Mouse (Mus musculus) CD4-positive helper T cell, adult 2 months (primary cell): Measurements from ENCODE around the gene Retreg1.
"Not testable (repeated sequence)": the region's sequence is repeated elsewhere in the genome, so short reads cannot be mapped to it uniquely, and the experiment has no call there.

Experiments used
- DNase-seq: peaks from one replicate; pipeline ENCODE4 v3.0.0-alpha.2; 2012; ENCODE audit warnings: low read depth, missing footprints, low spot score

The Retreg1 gene

GRCm38 (mm10) chr15:25946482-25946881, 103.5 kb downstream of the Retreg1 start:
- DNase-seq: no peak

GRCm38 (mm10) chr15:25947383-25947782, 104.4 kb downstream of the Retreg1 start:
- DNase-seq: no peak

- peak; percentile 25 for DNase-seq
Observed at GRCm38 (mm10) chr15:25948257-25949223, 105.6 kb downstream of the Retreg1 start.

- no peak for DNase-seq
Observed at GRCm38 (mm10) chr15:25949696-25950095, 106.7 kb downstream of the Retreg1 start.

- no peak for DNase-seq
Observed at GRCm38 (mm10) chr15:25950584-25950983, 107.6 kb downstream of the Retreg1 start.

- DNase-seq: no peak
Observed at GRCm38 (mm10) chr15:25951037-25951436, 108.1 kb downstream of the Retreg1 start.

- no peak for DNase-seq
Observed at GRCm38 (mm10) chr15:25956001-25956400, 113.0 kb downstream of the Retreg1 start.

- no peak for DNase-seq
Observed at GRCm38 (mm10) chr15:25956422-25957117, 113.6 kb downstream of the Retreg1 start.

GRCm38 (mm10) chr15:25957651-25958050, 114.7 kb downstream of the Retreg1 start:
- DNase-seq: no peak

GRCm38 (mm10) chr15:25959375-25959774, 116.4 kb downstream of the Retreg1 start:
- peak; percentile 15 for DNase-seq

GRCm38 (mm10) chr15:25960231-25960630, 117.3 kb downstream of the Retreg1 start:
- no peak for DNase-seq

- no peak for DNase-seq
Observed at GRCm38 (mm10) chr15:25966220-25966774, 123.3 kb downstream of the Retreg1 start.

GRCm38 (mm10) chr15:25971596-25971995, 128.6 kb downstream of the Retreg1 start:
- no peak for DNase-seq

GRCm38 (mm10) chr15:25972758-25973157, 129.8 kb downstream of the Retreg1 start:
- DNase-seq: no peak

- DNase-seq: no peak
Observed at GRCm38 (mm10) chr15:25974352-25974751, 131.4 kb downstream of the Retreg1 start.

GRCm38 (mm10) chr15:25975810-25976209, 132.8 kb downstream of the Retreg1 start:
- DNase-seq: no peak

- DNase-seq: not testable (repeated sequence)
Observed at GRCm38 (mm10) chr15:25983614-25984013, 140.6 kb downstream of the Retreg1 start.

GRCm38 (mm10) chr15:25984067-25984733, 141.2 kb downstream of the Retreg1 start, which contains the start of gene Zfp622:
TSS of gene Zfp622 (plus strand) at chr15:25984366.
- DNase-seq: peak; percentile 99

GRCm38 (mm10) chr15:25984734-25985492, 141.9 kb downstream of the Retreg1 start:
- no peak for DNase-seq

- peak; percentile 60 for DNase-seq
Observed at GRCm38 (mm10) chr15:25992992-25993727, 150.2 kb downstream of the Retreg1 start.
